Mouse (Mus musculus): ENCODE results near the gene Dppa1. TPM values are rescaled to one million over a fixed set of nuclear protein-coding genes. Genes with fewer than 3 reads are reported as not detected.
A peak's percentile ranks its signal among the peaks of the same experiment; 100 is the strongest.
"Not testable (repeated sequence)": the region's sequence is repeated elsewhere in the genome, so short reads cannot be mapped to it uniquely, and the experiment has no call there.

Dppa1 gene
- polyA plus RNA-seq, 1 experiment from 2014 or later, result not detected

- H3K4me2 ChIP-seq (ENCODE audit: low read length); H3K27ac ChIP-seq (ENCODE audit: low read length); H3K4me3 ChIP-seq (ENCODE audit: low read depth, low read length); ATAC-seq; H3K9ac ChIP-seq (ENCODE audit: low read depth, low read length); H3K9me3 ChIP-seq (replicated peaks; ENCODE audit: control insufficient read depth, low read length, poor library complexity, severe bottlenecking); H3K4me1 ChIP-seq (ENCODE audit: control insufficient read depth, insufficient read depth, low read length); H3K36me3 ChIP-seq (ENCODE audit: control insufficient read depth, insufficient read depth, low read length); H3K27me3 ChIP-seq (ENCODE audit: control insufficient read depth, insufficient read depth, low read depth, low read length): not testable (repeated sequence)
- WGBS, result 79% methylated on average over 4 of the region's 4 CpGs
These were observed 6.5 kb upstream of the Dppa1 start for GRCm38 (mm10) chr11:46635516-46635915.

DNA sequence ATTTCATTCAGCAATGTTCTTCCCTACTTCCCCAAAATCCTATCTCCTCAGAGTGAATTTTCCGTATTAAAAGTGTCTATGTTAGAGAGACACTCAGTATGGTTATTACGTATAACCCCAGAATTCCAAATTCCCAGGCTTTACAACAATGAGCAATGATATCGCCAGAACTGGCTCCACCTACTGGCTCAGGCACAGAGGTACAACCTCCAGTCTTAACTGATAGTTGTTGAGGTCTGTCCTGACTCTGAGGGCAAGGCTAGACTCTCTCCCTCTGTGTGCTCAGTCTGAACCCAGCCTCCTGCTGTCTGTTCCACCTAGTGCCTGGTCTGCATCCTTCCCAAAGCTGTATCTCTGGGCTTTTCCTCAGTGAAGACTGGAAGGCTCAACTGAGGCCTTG lies 2.6 kb upstream of the Dppa1 start:
- peak; percentile 68 for ATAC-seq
- WGBS, result 29% methylated on average over 3 of the region's 3 CpGs
- no peak overlapping the region for H3K4me2 ChIP-seq (ENCODE audit: low read length)
- H3K4me1 ChIP-seq (ENCODE audit: control insufficient read depth, insufficient read depth, low read length), result no peaks in the 10 kb centered on the region
- no peak overlapping the region for H3K9ac ChIP-seq (ENCODE audit: low read depth, low read length)
- H3K36me3 ChIP-seq (ENCODE audit: control insufficient read depth, insufficient read depth, low read length), result no peaks in the 10 kb centered on the region
- H3K27ac ChIP-seq (ENCODE audit: low read length), result no peak overlapping the region
- no peak overlapping the region for H3K4me3 ChIP-seq (ENCODE audit: low read depth, low read length)
- no peaks in the 10 kb centered on the region for H3K27me3 ChIP-seq (ENCODE audit: control insufficient read depth, insufficient read depth, low read depth, low read length)
- H3K9me3 ChIP-seq (replicated peaks; ENCODE audit: control insufficient read depth, low read length, poor library complexity, severe bottlenecking), result no peaks in the 10 kb centered on the region

DNA sequence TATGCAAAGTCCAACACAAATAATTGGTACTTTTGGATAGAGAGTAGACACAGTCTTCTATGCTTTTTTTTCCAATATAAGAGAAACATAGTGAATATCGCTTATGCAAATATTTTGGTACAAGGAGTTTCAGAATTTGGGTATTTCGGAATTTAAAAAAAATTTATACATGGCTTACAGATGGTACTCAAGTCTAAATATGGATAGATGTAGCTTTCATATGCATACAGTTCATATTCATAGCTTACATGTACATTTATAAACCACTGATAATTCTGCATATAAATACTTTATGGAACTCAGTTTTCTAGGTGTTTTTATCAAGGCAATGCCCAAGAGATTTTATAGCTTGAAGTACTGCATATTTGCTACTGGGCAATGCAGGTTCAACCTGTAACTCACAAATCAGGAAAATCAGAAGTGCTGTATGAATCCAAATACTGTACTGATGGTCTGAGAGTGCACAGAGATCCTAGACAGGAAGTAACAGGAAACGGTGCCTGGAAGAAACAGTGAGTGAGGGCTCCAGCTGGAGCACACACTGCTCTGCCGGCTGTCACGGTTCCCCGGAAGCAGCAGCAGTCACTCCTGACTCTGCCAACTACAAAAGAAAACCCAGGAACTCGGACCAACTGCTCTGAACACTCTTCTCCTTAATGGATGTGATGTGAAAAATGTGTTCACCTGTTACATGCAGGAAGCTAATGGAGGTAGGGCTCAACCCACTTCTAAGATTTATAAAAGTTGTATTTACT lies 8.5 kb downstream of the Dppa1 start:
- no peaks in the 10 kb centered on the region for H3K27me3 ChIP-seq (ENCODE audit: control insufficient read depth, insufficient read depth, low read depth, low read length)
- ATAC-seq, result no peak
- H3K4me1 ChIP-seq (ENCODE audit: control insufficient read depth, insufficient read depth, low read length), result no peaks in the 10 kb centered on the region
- H3K27ac ChIP-seq (ENCODE audit: low read length), result no peak overlapping the region
- H3K9me3 ChIP-seq (replicated peaks; ENCODE audit: control insufficient read depth, low read length, poor library complexity, severe bottlenecking), result no peaks in the 10 kb centered on the region
- 74% methylated on average over 7 of the region's 7 CpGs for WGBS
- no peak overlapping the region for H3K4me2 ChIP-seq (ENCODE audit: low read length)
- H3K4me3 ChIP-seq (ENCODE audit: low read depth, low read length), result no peak overlapping the region
- no peak overlapping the region for H3K9ac ChIP-seq (ENCODE audit: low read depth, low read length)
- H3K36me3 ChIP-seq (ENCODE audit: control insufficient read depth, insufficient read depth, low read length), result no peaks in the 10 kb centered on the region

DNA sequence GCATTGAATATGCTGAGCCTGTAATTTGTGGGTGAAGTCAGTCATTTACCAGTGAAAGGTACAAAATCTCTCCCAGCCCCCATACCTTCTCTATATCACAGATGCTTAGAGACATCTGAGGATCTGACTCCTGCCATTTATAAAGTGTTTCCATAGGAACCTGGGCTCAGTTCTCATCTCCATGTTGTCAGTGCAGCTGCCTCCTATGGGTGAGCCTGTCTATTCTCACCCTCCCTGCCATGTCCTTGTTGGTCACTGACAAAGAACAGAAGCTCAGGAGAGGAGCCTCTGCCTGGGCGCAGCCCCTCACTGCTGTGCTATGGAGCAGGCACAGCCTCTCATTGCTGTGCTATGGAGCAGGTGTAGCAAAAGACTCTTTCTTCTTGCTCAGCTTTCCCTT lies 9.1 kb downstream of the Dppa1 start:
- H3K4me3 ChIP-seq (ENCODE audit: low read depth, low read length), result no peak overlapping the region
- no peak overlapping the region for H3K9ac ChIP-seq (ENCODE audit: low read depth, low read length)
- WGBS, result 75% methylated on average over 1 of the region's 1 CpGs
- no peaks in the 10 kb centered on the region for H3K4me1 ChIP-seq (ENCODE audit: control insufficient read depth, insufficient read depth, low read length)
- H3K9me3 ChIP-seq (replicated peaks; ENCODE audit: control insufficient read depth, low read length, poor library complexity, severe bottlenecking), result no peaks in the 10 kb centered on the region
- peak; percentile 64; the same call in 1 of the 2 replicates for ATAC-seq
- H3K27ac ChIP-seq (ENCODE audit: low read length), result no peak overlapping the region
- H3K27me3 ChIP-seq (ENCODE audit: control insufficient read depth, insufficient read depth, low read depth, low read length), result no peaks in the 10 kb centered on the region
- H3K36me3 ChIP-seq (ENCODE audit: control insufficient read depth, insufficient read depth, low read length), result no peaks in the 10 kb centered on the region
- H3K4me2 ChIP-seq (ENCODE audit: low read length), result no peak overlapping the region

- Histone ChIP-seq H3K9me3 (replicated peaks; ENCODE audit: control insufficient read depth, low read length, poor library complexity, severe bottlenecking) (no peaks in the 10 kb centered on the region), H3K9ac (ENCODE audit: low read depth, low read length) (no peak overlapping the region), H3K36me3 (ENCODE audit: control insufficient read depth, insufficient read depth, low read length) (no peaks in the 10 kb centered on the region), H3K27me3 (ENCODE audit: control insufficient read depth, insufficient read depth, low read depth, low read length) (no peaks in the 10 kb centered on the region), H3K27ac (ENCODE audit: low read length) (no peak overlapping the region), H3K4me3 (ENCODE audit: low read depth, low read length) (no peak overlapping the region), H3K4me1 (ENCODE audit: control insufficient read depth, insufficient read depth, low read length) (no peaks in the 10 kb centered on the region), H3K4me2 (ENCODE audit: low read length) (no peak overlapping the region)
- 91% methylated on average over 2 of the region's 2 CpGs for WGBS
- ATAC-seq, result no peak
These were observed 36.6 kb downstream of the Dppa1 start for GRCm38 (mm10) chr11:46592416-46592815.

DNA sequence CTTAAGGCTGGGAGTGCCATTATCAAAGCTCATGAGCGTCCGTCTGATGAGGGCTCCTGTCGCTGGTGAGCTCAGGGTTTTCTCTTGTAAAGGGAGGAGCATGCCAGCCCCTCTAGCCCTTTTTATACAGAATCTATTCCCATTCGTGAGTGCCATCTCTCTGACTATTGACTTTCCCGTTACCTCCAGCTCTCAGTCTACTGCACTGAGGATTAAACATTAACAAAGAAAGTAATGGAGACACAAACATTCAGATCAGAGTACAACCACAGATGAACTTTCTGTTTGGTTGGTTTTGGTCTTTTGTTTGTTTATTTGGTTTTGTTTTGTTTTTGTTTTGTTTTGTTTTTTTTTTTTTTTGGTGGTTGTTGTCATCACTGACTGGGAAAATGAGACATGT lies 46.3 kb downstream of the Dppa1 start:
- no peak for ATAC-seq
- Histone ChIP-seq H3K36me3 (ENCODE audit: control insufficient read depth, insufficient read depth, low read length) (no peaks in the 10 kb centered on the region), H3K9me3 (replicated peaks; ENCODE audit: control insufficient read depth, low read length, poor library complexity, severe bottlenecking) (no peaks in the 10 kb centered on the region), H3K9ac (ENCODE audit: low read depth, low read length) (no peak overlapping the region), H3K27me3 (ENCODE audit: control insufficient read depth, insufficient read depth, low read depth, low read length) (no peaks in the 10 kb centered on the region), H3K4me1 (ENCODE audit: control insufficient read depth, insufficient read depth, low read length) (no peaks in the 10 kb centered on the region), H3K27ac (ENCODE audit: low read length) (no peak overlapping the region), H3K4me2 (ENCODE audit: low read length) (no peak overlapping the region), H3K4me3 (ENCODE audit: low read depth, low read length) (no peak overlapping the region)
- WGBS, result 81% methylated on average over 5 of the region's 5 CpGs

DNA sequence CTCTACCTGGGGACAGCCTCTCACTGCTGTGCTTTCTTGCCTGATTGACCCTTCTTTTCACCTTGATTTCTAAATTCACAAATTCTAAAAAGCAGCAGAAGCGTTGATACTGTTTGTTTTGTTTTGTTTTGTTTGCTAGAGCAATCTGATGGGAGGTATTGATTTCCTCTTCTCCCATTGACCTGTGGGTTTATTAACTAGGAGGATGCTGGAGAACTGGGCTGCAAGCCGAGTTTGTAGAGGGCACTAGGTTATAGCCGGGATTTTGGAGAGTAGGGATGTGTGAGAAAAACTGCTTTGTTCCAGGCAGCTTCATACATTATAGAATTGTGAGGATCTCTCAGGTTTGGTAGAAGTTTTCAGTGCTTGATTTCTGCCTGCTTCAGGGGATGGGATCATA lies 48.6 kb downstream of the Dppa1 start:
- Histone ChIP-seq H3K9me3 (replicated peaks; ENCODE audit: control insufficient read depth, low read length, poor library complexity, severe bottlenecking) (no peaks in the 10 kb centered on the region), H3K9ac (ENCODE audit: low read depth, low read length) (no peak overlapping the region), H3K27ac (ENCODE audit: low read length) (no peak overlapping the region), H3K4me1 (ENCODE audit: control insufficient read depth, insufficient read depth, low read length) (no peaks in the 10 kb centered on the region), H3K27me3 (ENCODE audit: control insufficient read depth, insufficient read depth, low read depth, low read length) (no peaks in the 10 kb centered on the region), H3K4me2 (ENCODE audit: low read length) (no peak overlapping the region), H3K4me3 (ENCODE audit: low read depth, low read length) (no peak overlapping the region), H3K36me3 (ENCODE audit: control insufficient read depth, insufficient read depth, low read length) (no peaks in the 10 kb centered on the region)
- no peak for ATAC-seq
- WGBS, result 85% methylated on average over 3 of the region's 3 CpGs

- 69% methylated on average over 5 of the region's 5 CpGs for WGBS
These were observed 50.2 kb downstream of the Dppa1 start for GRCm38 (mm10) chr11:46578771-46579281.

GRCm38 (mm10) chr11:46571327-46571726 lies 57.7 kb downstream of the Dppa1 start, which contains the start of gene BC053393:
TSS of gene BC053393 (plus strand) at chr11:46571536.
- H3K27me3 ChIP-seq (ENCODE audit: control insufficient read depth, insufficient read depth, low read depth, low read length), result no peaks in the 10 kb centered on the region
- H3K27ac ChIP-seq (ENCODE audit: low read length), result no peak within 1 kb of the TSS
- no peak for ATAC-seq
- H3K9me3 ChIP-seq (replicated peaks; ENCODE audit: control insufficient read depth, low read length, poor library complexity, severe bottlenecking), result no peaks in the 10 kb centered on the region
- H3K36me3 ChIP-seq (ENCODE audit: control insufficient read depth, insufficient read depth, low read length), result no peaks in the 10 kb centered on the region
- H3K4me1 ChIP-seq (ENCODE audit: control insufficient read depth, insufficient read depth, low read length), result no peaks in the 10 kb centered on the region
- H3K4me2 ChIP-seq (ENCODE audit: low read length), result no peak within 1 kb of the TSS
- 88% methylated on average over 1 of the region's 1 CpGs for WGBS
- H3K9ac ChIP-seq (ENCODE audit: low read depth, low read length), result no peak within 1 kb of the TSS
- H3K4me3 ChIP-seq (ENCODE audit: low read depth, low read length), result no peak within 1 kb of the TSS

More at GRCm38 (mm10) chr11:46578771-46579281, 50.2 kb downstream of the Dppa1 start:
- H3K4me3 ChIP-seq (ENCODE audit: low read depth, low read length), result no peak overlapping the region
- no peaks in the 10 kb centered on the region for H3K27me3 ChIP-seq (ENCODE audit: control insufficient read depth, insufficient read depth, low read depth, low read length)
- H3K9me3 ChIP-seq (replicated peaks; ENCODE audit: control insufficient read depth, low read length, poor library complexity, severe bottlenecking), result no peaks in the 10 kb centered on the region
- no peak overlapping the region for H3K9ac ChIP-seq (ENCODE audit: low read depth, low read length)
- H3K4me1 ChIP-seq (ENCODE audit: control insufficient read depth, insufficient read depth, low read length), result no peaks in the 10 kb centered on the region
- H3K27ac ChIP-seq (ENCODE audit: low read length), result no peak overlapping the region
- H3K4me2 ChIP-seq (ENCODE audit: low read length), result no peak overlapping the region
- ATAC-seq, result no peak
- H3K36me3 ChIP-seq (ENCODE audit: control insufficient read depth, insufficient read depth, low read length), result no peaks in the 10 kb centered on the region
